Mouse (Mus musculus): ENCODE results near the gene Cd83. TPM values are rescaled to one million over a fixed set of nuclear protein-coding genes. Genes with fewer than 3 reads are reported as not detected.

Cd83 gene
- total and polyA plus RNA-seq, 2 experiments from 2014 or later, result 36.0 to 36.6 TPM

- Histone ChIP-seq H3K4me3 (ENCODE audit: low read depth, low read length) (no peak overlapping the region), H3K4me2 (ENCODE audit: low read depth, low read length, poor library complexity, severe bottlenecking) (no peak overlapping the region), H3K27me3 (ENCODE audit: insufficient read depth, low read length) (no peaks in the 10 kb centered on the region), H3K4me1 (ENCODE audit: insufficient read depth, low read length) (no peaks in the 10 kb centered on the region), H3K9me3 (ENCODE audit: low read length) (no peaks in the 10 kb centered on the region), H3K9ac (replicated peaks; ENCODE audit: low read length, poor library complexity, severe bottlenecking) (no peak overlapping the region), H3K36me3 (ENCODE audit: insufficient read depth, low read length) (no peaks in the 10 kb centered on the region), H3K27ac (ENCODE audit: low read depth, low read length) (no peak overlapping the region)
- WGBS, result 81% methylated on average over 6 of the region's 6 CpGs
- ATAC-seq (ENCODE audit: low FRiP score) (no peak), DNase-seq (ENCODE audit: low spot score) (no peak)
- no peak for TF ChIP-seq CTCF (IDR thresholded peaks at IDR 0.05)
These were observed 11.6 kb upstream of the Cd83 start for GRCm38 (mm10) chr13:43773020-43773419.

GRCm38 (mm10) chr13:43773965-43774566 lies 10.5 kb upstream of the Cd83 start:
- H3K4me1 ChIP-seq (ENCODE audit: insufficient read depth, low read length), result no peaks in the 10 kb centered on the region

GRCm38 (mm10) chr13:43774605-43775426 lies 9.8 kb upstream of the Cd83 start:
- ATAC-seq (ENCODE audit: low FRiP score) (no peak), DNase-seq (ENCODE audit: low spot score) (no peak)
- WGBS, result 85% methylated on average over 13 of the region's 13 CpGs
- Histone ChIP-seq H3K4me1 (ENCODE audit: insufficient read depth, low read length) (no peaks in the 10 kb centered on the region), H3K4me2 (ENCODE audit: low read depth, low read length, poor library complexity, severe bottlenecking) (no peak overlapping the region), H3K36me3 (ENCODE audit: insufficient read depth, low read length) (no peaks in the 10 kb centered on the region), H3K9me3 (ENCODE audit: low read length) (no peaks in the 10 kb centered on the region), H3K4me3 (ENCODE audit: low read depth, low read length) (no peak overlapping the region), H3K9ac (replicated peaks; ENCODE audit: low read length, poor library complexity, severe bottlenecking) (no peak overlapping the region), H3K27me3 (ENCODE audit: insufficient read depth, low read length) (no peaks in the 10 kb centered on the region), H3K27ac (ENCODE audit: low read depth, low read length) (no peak overlapping the region)
- TF ChIP-seq CTCF (IDR thresholded peaks at IDR 0.05), result no peak

More at GRCm38 (mm10) chr13:43773965-43774566, 10.5 kb upstream of the Cd83 start:
- 36% methylated on average over 15 of the region's 15 CpGs for WGBS
- ATAC-seq (ENCODE audit: low FRiP score) (0 out of 2 replicates have a peak, but pooled peaks have one; percentile 47), DNase-seq (ENCODE audit: low spot score) (peak; percentile 79)
- Histone ChIP-seq H3K9me3 (ENCODE audit: low read length) (no peaks in the 10 kb centered on the region), H3K4me3 (ENCODE audit: low read depth, low read length) (no peak overlapping the region), H3K4me2 (ENCODE audit: low read depth, low read length, poor library complexity, severe bottlenecking) (no peak overlapping the region), H3K27ac (ENCODE audit: low read depth, low read length) (no peak overlapping the region), H3K27me3 (ENCODE audit: insufficient read depth, low read length) (no peaks in the 10 kb centered on the region), H3K36me3 (ENCODE audit: insufficient read depth, low read length) (no peaks in the 10 kb centered on the region), H3K9ac (replicated peaks; ENCODE audit: low read length, poor library complexity, severe bottlenecking) (no peak overlapping the region)
- TF ChIP-seq CTCF (IDR thresholded peaks at IDR 0.05), result no peak

GRCm38 (mm10) chr13:43775427-43775733 lies 9.2 kb upstream of the Cd83 start:
- TF ChIP-seq CTCF (IDR thresholded peaks at IDR 0.05), result no peak
- no peak overlapping the region for H3K27ac ChIP-seq (ENCODE audit: low read depth, low read length)
- no peak overlapping the region for H3K9ac ChIP-seq (replicated peaks; ENCODE audit: low read length, poor library complexity, severe bottlenecking)
- no peak overlapping the region for H3K4me3 ChIP-seq (ENCODE audit: low read depth, low read length)
- DNase-seq (ENCODE audit: low spot score), result no peak
- H3K4me1 ChIP-seq (ENCODE audit: insufficient read depth, low read length), result no peaks in the 10 kb centered on the region
- H3K4me2 ChIP-seq (ENCODE audit: low read depth, low read length, poor library complexity, severe bottlenecking), result no peak overlapping the region
- no peaks in the 10 kb centered on the region for H3K27me3 ChIP-seq (ENCODE audit: insufficient read depth, low read length)
- ATAC-seq (ENCODE audit: low FRiP score), result no peak
- no peaks in the 10 kb centered on the region for H3K36me3 ChIP-seq (ENCODE audit: insufficient read depth, low read length)
- no peaks in the 10 kb centered on the region for H3K9me3 ChIP-seq (ENCODE audit: low read length)
- WGBS, result 88% methylated on average over 2 of the region's 2 CpGs

- no peak overlapping the region for H3K27ac ChIP-seq (ENCODE audit: low read depth, low read length)
- no peak overlapping the region for H3K4me2 ChIP-seq (ENCODE audit: low read depth, low read length, poor library complexity, severe bottlenecking)
- H3K36me3 ChIP-seq (ENCODE audit: insufficient read depth, low read length), result no peaks in the 10 kb centered on the region
- no peak overlapping the region for H3K4me3 ChIP-seq (ENCODE audit: low read depth, low read length)
- H3K9me3 ChIP-seq (ENCODE audit: low read length), result no peaks in the 10 kb centered on the region
- WGBS, result 80% methylated on average over 9 of the region's 9 CpGs
- no peaks in the 10 kb centered on the region for H3K27me3 ChIP-seq (ENCODE audit: insufficient read depth, low read length)
- no peak overlapping the region for H3K9ac ChIP-seq (replicated peaks; ENCODE audit: low read length, poor library complexity, severe bottlenecking)
- DNase-seq (ENCODE audit: low spot score) (no peak), ATAC-seq (ENCODE audit: low FRiP score) (no peak)
- H3K4me1 ChIP-seq (ENCODE audit: insufficient read depth, low read length), result no peaks in the 10 kb centered on the region
- no peak for TF ChIP-seq CTCF (IDR thresholded peaks at IDR 0.05)
These were observed 7.1 kb upstream of the Cd83 start for GRCm38 (mm10) chr13:43777321-43778002.
